Mouse (Mus musculus) embryo, embryonic 11 days (tissue): Measurements from ENCODE around the gene Lcn8.
"Not testable (repeated sequence)": the region's sequence is repeated elsewhere in the genome, so short reads cannot be mapped to it uniquely, and the experiment has no call there.

Experiments
- DNase-seq: peaks from one replicate; pipeline ENCODE4 v3.0.0-alpha.2; 2015

Gene Lcn8

GRCm38 (mm10) chr2:25676486-25676885 is 23.6 kb downstream of the Lcn8 start, which contains the start of gene Lcn6:
TSS of gene Lcn6 (plus strand) at chr2:25676786.
- DNase-seq = no peak

- DNase-seq = no peak
Measured at GRCm38 (mm10) chr2:25679559-25679958, 26.6 kb downstream of the Lcn8 start.

- no peak for DNase-seq
Measured at GRCm38 (mm10) chr2:25682426-25682825, 29.5 kb downstream of the Lcn8 start, which contains the start of gene Lcn10. TSS of gene Lcn10 (plus strand) at chr2:25682726.

- no peak for DNase-seq
Measured at GRCm38 (mm10) chr2:25686941-25687340, 34.0 kb downstream of the Lcn8 start.

GRCm38 (mm10) chr2:25694605-25695004 is 41.7 kb downstream of the Lcn8 start:
- peak; percentile 77 for DNase-seq

- DNase-seq = no peak
Measured at GRCm38 (mm10) chr2:25696951-25697350, 44.0 kb downstream of the Lcn8 start.

GRCm38 (mm10) chr2:25698696-25699095 is 45.8 kb downstream of the Lcn8 start:
- no peak for DNase-seq

- not testable (repeated sequence) for DNase-seq
Measured at GRCm38 (mm10) chr2:25699743-25700142, 46.8 kb downstream of the Lcn8 start, which contains the start of gene Obp2a. TSS of gene Obp2a (plus strand) at chr2:25700043.

GRCm38 (mm10) chr2:25701001-25701400 is 48.1 kb downstream of the Lcn8 start:
- no peak for DNase-seq

GRCm38 (mm10) chr2:25703706-25704105 is 50.8 kb downstream of the Lcn8 start:
- no peak for DNase-seq
